Mouse (Mus musculus) C2C12 (cell line): ENCODE measurements around the gene Ankrd34b. TPM values are rescaled to one million over a fixed set of nuclear protein-coding genes. Genes with fewer than 3 reads are reported as not detected.

ENCODE experiments used
- H3K27me3 ChIP-seq: one replicate; pipeline ENCODE4 v1.6.1; 2011; ENCODE audit not compliant: control insufficient read depth, insufficient read depth, insufficient read length
- H3K36me3 ChIP-seq: one replicate; pipeline ENCODE4 v1.6.1; 2011; ENCODE audit not compliant: control insufficient read depth, insufficient read depth
- H3K4me3 ChIP-seq: one replicate; pipeline ENCODE4 v1.5.1; 2011; ENCODE audit warnings: mild to moderate bottlenecking, control low read depth; ENCODE audit not compliant: poor library complexity, insufficient read depth, severe bottlenecking
- H3K79me2 ChIP-seq: one replicate; pipeline ENCODE4 v1.6.1; 2011; ENCODE audit not compliant: control insufficient read depth, insufficient read depth
- H3K79me3 ChIP-seq: one replicate; pipeline ENCODE4 v1.6.1; 2011; ENCODE audit warnings: low read depth, control low read depth
- H3ac ChIP-seq: one replicate; pipeline ENCODE3; 2011; ENCODE audit warnings: low read depth; ENCODE audit not compliant: control insufficient read depth, insufficient read length
- CEBPB ChIP-seq: IDR thresholded peaks from one replicate; pipeline ENCODE4 v1.6.1; 2011; ENCODE audit warnings: low read depth, mild to moderate bottlenecking, control low read depth, moderate library complexity
- CTCF ChIP-seq: IDR thresholded peaks from one replicate; pipeline ENCODE4 v1.5.1; 2011; ENCODE audit not compliant: control insufficient read depth, insufficient read depth, insufficient read length
- FOSL1 ChIP-seq: IDR thresholded peaks from one replicate; pipeline ENCODE4 v1.8.0; 2011; ENCODE audit warnings: mild to moderate bottlenecking, low read length; ENCODE audit not compliant: poor library complexity, insufficient read depth, severe bottlenecking
- MAX ChIP-seq: IDR thresholded peaks from one replicate; pipeline ENCODE4 v1.6.1; 2011; ENCODE audit warnings: mild to moderate bottlenecking, control low read depth
- MYOD1 ChIP-seq: IDR thresholded peaks from one replicate; pipeline ENCODE4 v1.6.1; 2011; ENCODE audit warnings: low read depth; ENCODE audit not compliant: control insufficient read depth, insufficient read length
- MYOG ChIP-seq: IDR thresholded peaks from one replicate; pipeline ENCODE4 v1.6.1; 2011; ENCODE audit not compliant: control insufficient read depth, insufficient read length; ENCODE audit errors: extremely low read depth
- USF1 ChIP-seq: IDR thresholded peaks from one replicate; pipeline ENCODE4 v1.6.1; 2011; ENCODE audit warnings: low read depth, mild to moderate bottlenecking, control low read depth, moderate library complexity
- polyA plus RNA-seq: library from polyadenylated mRNA; unstranded; fragments of >200 nt; fragmentation: generic; extraction: Trizol; gene quantifications from one replicate; pipeline ENCODE4 v1.2.1, GENCODE M21; 2012; ENCODE audit warnings: missing spikeins

Ankrd34b gene
- polyA plus RNA-seq, 1 experiment: not detected

- Histone ChIP-seq H3K79me2 (no peaks in the 10 kb centered on the region), H3K36me3 (no peaks in the 10 kb centered on the region), H3K4me3 (no peak overlapping the region), H3K27me3 (no peaks in the 10 kb centered on the region), H3K79me3 (no peaks in the 10 kb centered on the region), H3ac (no peak overlapping the region)
- TF ChIP-seq CEBPB (no peak), FOSL1 (no peak), MYOG (no peak), MAX (no peak), CTCF (no peak), USF1 (no peak), MYOD1 (no peak)
Observed at GRCm38 (mm10) chr13:92403496-92403895, 22.2 kb upstream of the Ankrd34b start.

- TF ChIP-seq MYOG: no peak
- no peak for TF ChIP-seq USF1
- no peak for TF ChIP-seq MYOD1
- TF ChIP-seq MAX: no peak
- TF ChIP-seq CTCF: no peak
- no peak for TF ChIP-seq FOSL1
- TF ChIP-seq CEBPB: no peak
- Histone ChIP-seq H3K79me3 (no peaks in the 10 kb centered on the region), H3K4me3 (no peak overlapping the region), H3K79me2 (no peaks in the 10 kb centered on the region), H3K27me3 (no peaks in the 10 kb centered on the region), H3K36me3 (no peaks in the 10 kb centered on the region), H3ac (no peak overlapping the region)
Observed at GRCm38 (mm10) chr13:92410486-92410885, 15.2 kb upstream of the Ankrd34b start.

- H3K4me3 ChIP-seq: no peak overlapping the region
- no peaks in the 10 kb centered on the region for H3K79me3 ChIP-seq
- TF ChIP-seq CEBPB (peak; percentile 63), MYOD1 (no peak)
- H3K27me3 ChIP-seq: peaks cover 13% of the 10 kb centered on the region
- no peak overlapping the region for H3ac ChIP-seq
- H3K79me2 ChIP-seq: no peaks in the 10 kb centered on the region
- H3K36me3 ChIP-seq: no peaks in the 10 kb centered on the region
Observed at GRCm38 (mm10) chr13:92419630-92420029, 6.1 kb upstream of the Ankrd34b start.

GRCm38 (mm10) chr13:92423711-92424110 lies 2.0 kb upstream of the Ankrd34b start:
- Histone ChIP-seq H3K79me2 (no peaks in the 10 kb centered on the region), H3K4me3 (no peak overlapping the region), H3K79me3 (no peaks in the 10 kb centered on the region), H3K27me3 (peaks cover 40% of the 10 kb centered on the region), H3ac (no peak overlapping the region), H3K36me3 (no peaks in the 10 kb centered on the region)
- no peak for TF ChIP-seq CEBPB
- TF ChIP-seq MYOD1: no peak
- no peak for TF ChIP-seq MYOG
- no peak for TF ChIP-seq FOSL1
- no peak for TF ChIP-seq MAX
- TF ChIP-seq USF1: no peak
- TF ChIP-seq CTCF: no peak

GRCm38 (mm10) chr13:92426294-92427051 lies 777 bp downstream of the Ankrd34b start:
- Histone ChIP-seq H3K79me2 (no peaks in the 10 kb centered on the region), H3K79me3 (no peaks in the 10 kb centered on the region), H3K4me3 (no peak overlapping the region), H3K27me3 (peaks cover 37% of the 10 kb centered on the region), H3K36me3 (no peaks in the 10 kb centered on the region), H3ac (no peak overlapping the region)
- no peak for TF ChIP-seq CEBPB
- no peak for TF ChIP-seq MYOD1
- TF ChIP-seq FOSL1: no peak
- TF ChIP-seq CTCF: no peak
- no peak for TF ChIP-seq MYOG
- no peak for TF ChIP-seq USF1
- TF ChIP-seq MAX: no peak

DNA sequence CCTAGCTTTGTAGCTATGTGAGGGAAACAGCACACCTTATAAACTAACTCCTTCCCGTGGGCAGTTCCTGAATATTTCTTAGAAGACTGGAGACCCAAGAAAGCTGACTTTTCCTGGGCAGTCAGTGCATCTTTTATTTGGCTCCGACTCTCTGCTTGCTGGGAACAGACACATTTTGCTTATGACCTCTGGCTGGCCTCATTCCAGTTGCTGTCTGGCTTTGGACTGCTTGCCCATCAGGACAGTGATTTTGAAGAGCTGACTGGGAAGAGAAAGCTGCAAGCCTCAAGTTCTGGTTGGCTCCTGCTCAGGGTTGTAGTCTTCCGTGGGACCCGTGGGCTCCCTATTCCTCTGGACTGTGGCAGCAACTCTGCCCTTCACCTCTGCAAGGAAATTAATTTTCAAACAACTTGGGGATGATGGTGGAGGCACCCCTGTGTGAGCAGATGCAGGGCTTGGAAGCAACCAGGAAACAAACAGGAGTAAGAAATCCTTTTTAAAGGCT lies 1.7 kb downstream of the Ankrd34b start:
- Histone ChIP-seq H3ac (no peak overlapping the region), H3K27me3 (peaks cover 37% of the 10 kb centered on the region), H3K4me3 (no peak overlapping the region)

More for the DNA sequence above, 1.7 kb downstream of the Ankrd34b start:
- Histone ChIP-seq H3K36me3 (no peaks in the 10 kb centered on the region), H3K79me3 (no peaks in the 10 kb centered on the region), H3K79me2 (no peaks in the 10 kb centered on the region)
- TF ChIP-seq FOSL1 (no peak), MYOG (no peak), USF1 (no peak), CEBPB (no peak), MAX (no peak), MYOD1 (no peak), CTCF (no peak)
